Mouse (Mus musculus) heart, embryonic 10.5 days (tissue): ENCODE measurements around the gene Jazf1. TPM values are rescaled to one million over a fixed set of nuclear protein-coding genes. Genes with fewer than 3 reads are reported as not detected.

Experiments used
- polyA plus RNA-seq: library from polyadenylated mRNA; unstranded; fragments of >200 nt; fragmentation: Nextera tagmentation; extraction: Ambion mirVana; gene quantifications from 2 replicates; pipeline ENCODE4 v1.2.1, GENCODE M21; 2016

The Jazf1 gene
- polyA plus RNA-seq, 1 experiment from 2014 or later, result 6.4 TPM

Other genes starting within 250 kb of the Jazf1 start
- 15.4 and 20.5 TPM in 2 replicates for gene Creb5, start 218.6 kb upstream of the Jazf1 start, polyA plus RNA-seq